Mouse (Mus musculus): ENCODE measurements around the gene Hsd17b12. TPM values are rescaled to one million over a fixed set of nuclear protein-coding genes. Genes with fewer than 3 reads are reported as not detected.

The Hsd17b12 gene
- 10 to 100 TPM; 55.7 to 66.4 TPM for polyA plus RNA-seq (2017; shearing (Covaris generic))

GRCm38 (mm10) chr2:94157592-94158519 lies at the start of gene Hsd17b12:
Gene Hsd17b12 (minus strand): TSS chr2:94157964.

GRCm38 (mm10) chr2:94010335-94011291 lies 147.2 kb downstream of the Hsd17b12 start, which contains the start of gene Alkbh3:
Gene Alkbh3 (minus strand): TSS chr2:94010807.

GRCm38 (mm10) chr2:93996254-93996653 lies 161.5 kb downstream of the Hsd17b12 start, which contains the start of gene Gm27027:
Gene Gm27027 (minus strand): TSS chr2:93996354.

Other genes with a start within 250 kb of the Hsd17b12 start
- under 1 TPM in 1 of 2 experiments, not detected in 1; 0.35 TPM for gene Gm13889, start 200.8 kb downstream of the Hsd17b12 start, polyA plus RNA-seq (2017; shearing (Covaris generic))
- gene Gm27027, start 161.6 kb downstream of the Hsd17b12 start, polyA plus RNA-seq (2017; shearing (Covaris generic)) = under 1 TPM in 1 of 2 experiments, not detected in 1; 0.50 TPM
- 10 to 100 TPM; 54.0 to 65.8 TPM for gene Alkbh3, start 147.2 kb downstream of the Hsd17b12 start, polyA plus RNA-seq (2017; shearing (Covaris generic))
- 10 to 100 TPM; 39.7 to 48.3 TPM for gene Ttc17, start 248.7 kb upstream of the Hsd17b12 start, polyA plus RNA-seq (2017; shearing (Covaris generic))

All from activated CD4-positive, CD25-positive, alpha-beta regulatory T cell (primary cell).